Mouse (Mus musculus) neural tube, embryonic 14.5 days (tissue): ENCODE measurements around the gene Dmrtc2. TPM values are rescaled to one million over a fixed set of nuclear protein-coding genes. Genes with fewer than 3 reads are reported as not detected.
"Not testable (repeated sequence)": the region's sequence is repeated elsewhere in the genome, so short reads cannot be mapped to it uniquely, and the experiment has no call there.

Source experiments
- ATAC-seq: fragments of 200-750 bp; cut with Nextera tagmentation; 2 replicates; pipeline ENCODE4 v1.8.0; 2017; ENCODE audit warnings: low read depth, mild to moderate bottlenecking, moderate TSS enrichment, moderate library complexity
- H3K27ac ChIP-seq: fragments of 300-500 bp; sonication (generic); 2 replicates; pipeline ENCODE4 v1.5.1; 2014; ENCODE audit warnings: low read depth, mild to moderate bottlenecking, control low read depth, low read length, moderate library complexity, mixed read lengths
- H3K27me3 ChIP-seq: fragments of 300-500 bp; sonication (generic); 2 replicates; pipeline ENCODE4 v1.6.1; 2014; ENCODE audit warnings: low read length; ENCODE audit not compliant: control insufficient read depth, insufficient read depth
- H3K36me3 ChIP-seq: fragments of 300-500 bp; sonication (generic); 2 replicates; pipeline ENCODE4 v1.6.1; 2014; ENCODE audit warnings: low read length, mixed read lengths; ENCODE audit not compliant: control insufficient read depth, insufficient read depth
- H3K4me1 ChIP-seq: fragments of 300-500 bp; sonication (generic); 2 replicates; pipeline ENCODE4 v1.6.1; 2014; ENCODE audit warnings: low read length; ENCODE audit not compliant: control insufficient read depth, insufficient read depth
- H3K4me2 ChIP-seq: fragments of 300-500 bp; sonication (generic); 2 replicates; pipeline ENCODE4 v1.6.1; 2014; ENCODE audit warnings: mild to moderate bottlenecking, low read depth, low read length, control low read depth
- H3K4me3 ChIP-seq: fragments of 300-500 bp; sonication (generic); 2 replicates; pipeline ENCODE4 v1.5.1; 2014; ENCODE audit warnings: low read depth, low read length, control low read depth, mixed read lengths
- H3K9ac ChIP-seq: fragments of 300-500 bp; sonication (generic); replicated peaks from 2 replicates; pipeline ENCODE4 v1.6.1; 2014; ENCODE audit warnings: low read depth, mild to moderate bottlenecking, control low read depth, low read length, mixed read lengths
- H3K9me3 ChIP-seq: fragments of 300-500 bp; sonication (generic); 2 replicates; pipeline ENCODE4 v1.6.1; 2016; ENCODE audit warnings: low read length; ENCODE audit not compliant: control insufficient read depth
- WGBS: fragments of 180-500 bp; shearing (Covaris S2); extraction: QIAGEN DNeasy Blood & Tissue Kit; methylation state at CpG from one replicate; pipeline ENCODE4 v1.1.7; 2014; 5-methylcytosine and 5-hydroxymethylcytosine counted together
- polyA plus RNA-seq: library from polyadenylated mRNA; unstranded; fragments of >200 nt; fragmentation: Nextera tagmentation; extraction: Ambion mirVana; gene quantifications from 2 replicates; pipeline ENCODE4 v1.2.1, GENCODE M21; 2014

The Dmrtc2 gene
- polyA plus RNA-seq, 1 experiment from 2014 or later: not detected

- 68% methylated on average over 2 of the region's 2 CpGs for WGBS
- no peaks in the 10 kb centered on the region for H3K9me3 ChIP-seq
- H3K4me3 ChIP-seq: no peak overlapping the region
- no peaks in the 10 kb centered on the region for H3K27me3 ChIP-seq
- no peak overlapping the region for H3K9ac ChIP-seq
- peaks cover 28% of the 10 kb centered on the region for H3K36me3 ChIP-seq
- H3K27ac ChIP-seq: no peak overlapping the region
- no peak for ATAC-seq
- H3K4me1 ChIP-seq: 0 out of 2 replicates have a peak, but pooled peaks cover under 1% of the 10 kb centered on the region
- no peak overlapping the region for H3K4me2 ChIP-seq
Observed at GRCm38 (mm10) chr7:24892125-24892583, 22.3 kb downstream of the Dmrtc2 start.

DNA sequence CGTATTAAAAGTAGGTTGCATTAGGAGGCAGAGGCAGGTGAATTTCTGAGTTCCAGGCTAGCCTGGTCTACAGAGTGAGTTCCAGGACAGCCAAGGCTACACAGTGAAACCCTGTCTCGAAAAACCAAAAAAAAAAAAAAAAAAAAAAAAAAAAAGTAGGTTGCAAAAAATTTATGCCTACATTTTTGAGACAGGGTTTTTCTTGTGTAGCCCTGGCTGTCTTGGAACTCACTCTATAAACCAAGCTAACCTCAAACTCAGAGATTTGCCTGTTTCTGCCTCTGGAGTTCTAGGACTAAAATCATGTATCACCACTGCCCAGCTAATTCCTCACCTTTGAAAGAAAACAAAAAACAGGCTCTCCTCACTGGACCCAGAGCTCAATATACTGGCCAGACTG, 25.9 kb downstream of the Dmrtc2 start:
- WGBS: 86% methylated on average over 2 of the region's 2 CpGs

GRCm38 (mm10) chr7:24896269-24896668, 26.4 kb downstream of the Dmrtc2 start:
- H3K9me3 ChIP-seq: no peaks in the 10 kb centered on the region
- H3K4me1 ChIP-seq: no peaks in the 10 kb centered on the region
- H3K36me3 ChIP-seq: no peaks in the 10 kb centered on the region; the same call in 1 of the 2 replicates
- no peaks in the 10 kb centered on the region for H3K27me3 ChIP-seq
- WGBS: 67% methylated on average over 8 of the region's 8 CpGs
- no peak overlapping the region for H3K4me2 ChIP-seq
- H3K27ac ChIP-seq: no peak overlapping the region
- no peak for ATAC-seq
- no peak overlapping the region for H3K4me3 ChIP-seq
- H3K9ac ChIP-seq: no peak overlapping the region

More for the DNA sequence above, 25.9 kb downstream of the Dmrtc2 start:
- not testable (repeated sequence) for H3K9ac ChIP-seq, ATAC-seq, H3K27me3 ChIP-seq, H3K4me3 ChIP-seq, H3K9me3 ChIP-seq, H3K36me3 ChIP-seq, H3K4me2 ChIP-seq, H3K4me1 ChIP-seq, H3K27ac ChIP-seq

- Histone ChIP-seq H3K4me3 (no peak within 1 kb of the TSS), H3K9ac (no peak within 1 kb of the TSS), H3K9me3 (no peaks in the 10 kb centered on the region), H3K4me2 (no peak within 1 kb of the TSS), H3K36me3 (no peaks in the 10 kb centered on the region), H3K27me3 (no peaks in the 10 kb centered on the region), H3K27ac (no peak within 1 kb of the TSS), H3K4me1 (no peaks in the 10 kb centered on the region)
- no peak for ATAC-seq
- 79% methylated on average over 12 of the region's 12 CpGs for WGBS
Observed at GRCm38 (mm10) chr7:24897224-24897623, 27.4 kb downstream of the Dmrtc2 start, which contains the start of gene Cd79a. TSS of gene Cd79a (plus strand) at chr7:24897381.

DNA sequence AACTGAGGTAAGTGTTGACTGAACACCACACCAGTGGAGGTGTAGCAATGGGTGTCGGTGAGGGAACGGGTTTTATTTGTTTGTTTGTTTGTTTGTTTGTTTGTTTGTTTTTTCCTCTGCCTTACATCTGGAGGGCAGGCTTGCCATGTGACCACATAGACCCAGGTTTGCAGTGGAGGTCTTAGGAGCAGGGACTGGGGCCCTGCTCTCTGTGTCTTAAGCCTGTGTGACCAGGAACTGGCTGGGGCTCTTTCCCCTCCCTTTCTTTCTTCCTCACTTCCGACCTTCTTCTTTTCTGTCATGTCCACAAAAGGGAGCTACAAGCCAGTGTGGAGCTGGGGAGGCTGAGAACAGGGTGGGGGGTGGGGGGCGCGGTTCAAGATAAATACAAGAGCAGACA, 28.1 kb downstream of the Dmrtc2 start:
- H3K9me3 ChIP-seq: no peaks in the 10 kb centered on the region
- no peak overlapping the region for H3K4me2 ChIP-seq
- no peak for ATAC-seq
- no peak overlapping the region for H3K27ac ChIP-seq
- H3K4me1 ChIP-seq: no peaks in the 10 kb centered on the region
- H3K9ac ChIP-seq: no peak overlapping the region
- H3K4me3 ChIP-seq: no peak overlapping the region
- no peaks in the 10 kb centered on the region for H3K27me3 ChIP-seq
- WGBS: 88% methylated on average over 5 of the region's 5 CpGs
- no peaks in the 10 kb centered on the region for H3K36me3 ChIP-seq

DNA sequence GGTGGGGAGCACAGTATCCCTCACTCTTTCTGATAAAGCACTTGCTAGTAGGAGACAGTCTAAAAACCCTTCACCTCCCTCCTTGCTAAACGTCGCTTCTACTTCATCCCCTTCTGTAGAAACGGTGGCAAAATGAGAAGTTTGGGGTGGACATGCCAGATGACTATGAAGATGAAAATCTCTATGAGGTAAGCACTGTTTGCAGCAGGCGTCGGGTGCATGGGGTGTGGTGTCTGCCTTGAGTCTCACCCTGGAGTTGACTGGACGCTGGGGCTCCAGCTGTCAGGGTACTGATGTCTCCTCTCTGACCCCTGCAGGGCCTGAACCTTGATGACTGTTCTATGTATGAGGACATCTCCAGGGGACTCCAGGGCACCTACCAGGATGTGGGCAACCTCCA, 31.3 kb downstream of the Dmrtc2 start:
- Histone ChIP-seq H3K9me3 (no peaks in the 10 kb centered on the region), H3K4me3 (no peak overlapping the region), H3K27me3 (no peaks in the 10 kb centered on the region), H3K27ac (no peak overlapping the region), H3K36me3 (no peaks in the 10 kb centered on the region), H3K4me2 (no peak overlapping the region), H3K9ac (no peak overlapping the region), H3K4me1 (peaks cover 10% of the 10 kb centered on the region; the same call in 1 of the 2 replicates)
- no peak for ATAC-seq
- 82% methylated on average over 6 of the region's 6 CpGs for WGBS

DNA sequence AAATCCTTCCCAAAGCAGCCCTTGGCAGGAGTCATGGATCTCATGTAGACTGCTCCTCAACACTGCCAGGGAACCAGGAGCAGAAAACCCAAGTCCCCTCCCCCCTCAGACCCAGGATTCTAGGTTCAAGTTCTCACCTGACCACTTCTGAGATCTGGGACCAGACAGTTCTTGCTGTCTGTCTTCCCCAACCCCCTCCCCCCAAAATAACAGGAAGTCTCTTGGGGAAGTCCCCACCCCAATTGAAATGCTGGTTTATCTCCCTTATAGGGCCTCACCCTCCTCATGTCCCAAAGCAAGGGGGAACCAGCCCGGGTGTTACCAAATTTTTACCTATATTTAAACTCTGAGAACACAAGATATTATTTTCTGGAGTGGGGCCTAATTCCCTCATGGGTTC, 32.0 kb downstream of the Dmrtc2 start:
- no peak overlapping the region for H3K27ac ChIP-seq

GRCm38 (mm10) chr7:24902264-24902629, 32.4 kb downstream of the Dmrtc2 start:
- no peak for ATAC-seq
- H3K4me3 ChIP-seq: peak overlapping the region; percentile 48; the same call in 1 of the 2 replicates
- 73% methylated on average over 2 of the region's 2 CpGs for WGBS

More for the DNA sequence above, 32.0 kb downstream of the Dmrtc2 start:
- Histone ChIP-seq H3K9me3 (no peaks in the 10 kb centered on the region), H3K4me3 (no peak overlapping the region), H3K4me2 (no peak overlapping the region), H3K9ac (no peak overlapping the region), H3K4me1 (peaks cover 10% of the 10 kb centered on the region; the same call in 1 of the 2 replicates), H3K36me3 (no peaks in the 10 kb centered on the region), H3K27me3 (no peaks in the 10 kb centered on the region)
- no peak for ATAC-seq
- 72% methylated on average over 1 of the region's 1 CpGs for WGBS

GRCm38 (mm10) chr7:24902630-24903443, 33.0 kb downstream of the Dmrtc2 start, which contains the start of gene Arhgef1:
TSS of gene Arhgef1 (plus strand) at chr7:24902912.
- Histone ChIP-seq H3K9ac (peak within 1 kb of the TSS; percentile 70), H3K4me2 (peak within 1 kb of the TSS; percentile 84), H3K9me3 (no peaks in the 10 kb centered on the region), H3K4me3 (peak within 1 kb of the TSS; percentile 48), H3K27me3 (no peaks in the 10 kb centered on the region), H3K36me3 (no peaks in the 10 kb centered on the region), H3K27ac (peak within 1 kb of the TSS; percentile 66), H3K4me1 (peaks cover 10% of the 10 kb centered on the region; the same call in 1 of the 2 replicates)
- ATAC-seq: no peak
- WGBS: 7% methylated on average over 49 of the region's 68 CpGs

More at GRCm38 (mm10) chr7:24902264-24902629, 32.4 kb downstream of the Dmrtc2 start:
- H3K9me3 ChIP-seq: no peaks in the 10 kb centered on the region
- H3K4me2 ChIP-seq: peak overlapping the region; percentile 84
- H3K27me3 ChIP-seq: no peaks in the 10 kb centered on the region
- H3K4me1 ChIP-seq: peaks cover 10% of the 10 kb centered on the region; the same call in 1 of the 2 replicates
- H3K9ac ChIP-seq: peak overlapping the region; percentile 70
- H3K36me3 ChIP-seq: no peaks in the 10 kb centered on the region
- peak overlapping the region; percentile 66 for H3K27ac ChIP-seq
